Comparison of ENCODE assay signal across 24 mouse cellular contexts in genomic region chr16:34154903-34155302, GRCm38 (mm10).
"Had no signal": no experiment of that assay in that cellular context is flagged by ENCODE, and none has a peak within 500 bp of the region (broad histone marks: within the 10 kb centered on the region; RNA-seq: fewer than 3 reads in every experiment).

No protein-coding gene starts in this region.

- H3K9ac ChIP-seq: heart, embryonic 12.5 days; hindbrain, embryonic 13.5 days; hindbrain, embryonic 15.5 days; kidney, embryonic 15.5 days; limb, embryonic 12.5 days; liver, embryonic 13.5 days; liver, embryonic 15.5 days had no signal

- H3K9me3 ChIP-seq: heart, embryonic 10.5 days; heart, embryonic 12.5 days; hindbrain, embryonic 13.5 days; hindbrain, embryonic 15.5 days; kidney, embryonic 15.5 days; limb, embryonic 10.5 days; limb, embryonic 12.5 days; liver, embryonic 13.5 days; liver, embryonic 15.5 days had no signal

- H3K4me1 ChIP-seq: kidney, embryonic 15.5 days; limb, embryonic 12.5 days; liver, embryonic 15.5 days had no signal

- H3K27ac ChIP-seq: heart, embryonic 10.5 days; hindbrain, embryonic 13.5 days; hindbrain, embryonic 15.5 days; hindbrain, postnatal 0 days; kidney, embryonic 15.5 days; kidney, postnatal 0 days; left cerebral cortex, adult 2 months; limb, embryonic 10.5 days; limb, embryonic 12.5 days; liver, embryonic 13.5 days; liver, embryonic 15.5 days had no signal

- H3K36me3 ChIP-seq: heart, embryonic 10.5 days; heart, embryonic 12.5 days; kidney, embryonic 15.5 days; liver, embryonic 13.5 days; liver, embryonic 15.5 days had no signal

- H3K4me3 ChIP-seq: heart, embryonic 10.5 days; heart, embryonic 12.5 days; hindbrain, embryonic 13.5 days; hindbrain, embryonic 15.5 days; kidney, embryonic 15.5 days; left cerebral cortex, adult 2 months; limb, embryonic 10.5 days; limb, embryonic 12.5 days; liver, embryonic 13.5 days; liver, embryonic 15.5 days had no signal

- DNase-seq: gastrocnemius, postnatal 14 days; gastrocnemius, postnatal 36 days; heart, adult 18-20 months; heart, postnatal 10 days; heart, postnatal 36 days; kidney, adult 11 months; kidney, adult 2 months; kidney, adult 9 months; kidney, postnatal 14 days; kidney, postnatal 36 days; layer of hippocampus, postnatal 36 days; liver; liver, embryonic 13.5 days had no signal
